9 mouse cellular contexts compared by ENCODE assay signal in the genomic region with DNA sequence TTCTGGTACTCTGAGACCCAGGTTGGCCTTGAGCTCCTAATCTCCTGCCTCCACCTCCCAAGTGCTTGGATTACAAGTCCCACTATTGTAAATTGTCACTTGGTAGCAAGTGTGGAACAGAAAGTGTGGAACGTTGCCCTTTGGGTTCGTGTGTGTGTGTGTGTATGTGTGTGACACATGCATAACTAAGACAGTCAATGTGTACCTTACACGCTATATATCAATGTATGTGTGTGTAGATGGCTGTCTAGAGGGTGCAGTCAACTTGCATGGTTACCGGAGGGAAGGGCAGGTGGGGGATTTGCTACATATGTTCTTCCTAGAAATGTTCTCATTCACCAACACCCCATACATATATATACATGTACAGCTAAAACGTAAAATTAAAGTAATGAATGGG. TPM values are rescaled to one million over a fixed set of nuclear protein-coding genes. Genes with fewer than 3 reads are reported as not detected.
DNase-seq lines count a peak whose midpoint lies in the region; ATAC-seq and TF ChIP-seq lines count a peak whose summit lies in the region.
"Had no signal": no experiment of that assay in that cellular context is flagged by ENCODE, and none has a peak within 500 bp of the region (broad histone marks: within the 10 kb centered on the region; RNA-seq: fewer than 3 reads in every experiment).

No protein-coding gene starts in this region.

- TF ChIP-seq POLR2A in thymus, adult 2 months (IDR thresholded peaks at IDR 0.05; ENCODE audit: control insufficient read depth, extremely low read depth, insufficient read depth, low read length, poor library complexity): no peak

- ATAC-seq in heart, postnatal 0 days (ENCODE audit: insufficient read depth, low read depth): no peak
- ATAC-seq in embryonic facial prominence, embryonic 11.5 days (replicated peaks; ENCODE audit: insufficient number of reproducible peaks, low FRiP score, low TSS enrichment, low read depth): peak; percentile 24; the same call in 1 of the 2 replicates
- ATAC-seq in hindbrain, embryonic 14.5 days (ENCODE audit: low FRiP score): peak; percentile 37; the same call in 1 of the 2 replicates
- ATAC-seq in midbrain, embryonic 12.5 days (ENCODE audit: low FRiP score, low read depth): peak; percentile 58

- peak overlapping the region; percentile 95 for H3K4me2 ChIP-seq in heart, postnatal 0 days (ENCODE audit: low read depth, low read length)
- H3K4me2 ChIP-seq in embryonic facial prominence, embryonic 11.5 days (ENCODE audit: low read depth, low read length): no peak overlapping the region
- peak overlapping the region; percentile 69 for H3K4me2 ChIP-seq in hindbrain, embryonic 14.5 days (replicated peaks)
- H3K4me2 ChIP-seq in midbrain, embryonic 12.5 days (replicated peaks): peak overlapping the region; percentile 72

- H3K4me3 ChIP-seq in heart, postnatal 0 days (ENCODE audit: low read depth, low read length): peak overlapping the region; percentile 62
- H3K4me3 ChIP-seq in embryonic facial prominence, embryonic 11.5 days (ENCODE audit: low read depth, low read length): peak overlapping the region; percentile 60
- peak overlapping the region; percentile 56 for H3K4me3 ChIP-seq in hindbrain, embryonic 14.5 days (replicated peaks; ENCODE audit: low read length)
- H3K4me3 ChIP-seq in midbrain, embryonic 12.5 days: peak overlapping the region; percentile 65; the same call in 1 of the 2 replicates
- H3K4me3 ChIP-seq in thymus, adult 2 months (ENCODE audit: control insufficient read depth, insufficient read depth, low read length): no peak overlapping the region

- no peak for TF ChIP-seq CTCF in heart, postnatal 0 days (IDR thresholded peaks at IDR 0.05; ENCODE audit: low read depth)
- TF ChIP-seq CTCF in thymus, adult 2 months (IDR thresholded peaks at IDR 0.05; ENCODE audit: borderline replicate concordance, control insufficient read depth, extremely low read depth, insufficient read depth, low read length, poor library complexity): no peak

- no peak overlapping the region for H3K27ac ChIP-seq in heart, postnatal 0 days (ENCODE audit: low read depth)
- H3K27ac ChIP-seq in embryonic facial prominence, embryonic 11.5 days (replicated peaks; ENCODE audit: low read depth, low read length): no peak overlapping the region
- no peak overlapping the region for H3K27ac ChIP-seq in hindbrain, embryonic 14.5 days
- H3K27ac ChIP-seq in midbrain, embryonic 12.5 days (replicated peaks): peak overlapping the region; percentile 62; the same call in 1 of the 2 replicates
- no peak overlapping the region for H3K27ac ChIP-seq in thymus, adult 2 months (ENCODE audit: control insufficient read depth, insufficient read depth, low read length)

- 70% methylated on average over 5 of the region's 5 CpGs for WGBS in heart, postnatal 0 days
- 71% methylated on average over 5 of the region's 5 CpGs for WGBS in embryonic facial prominence, embryonic 11.5 days
- 70% methylated on average over 5 of the region's 5 CpGs for WGBS in hindbrain, embryonic 14.5 days
- 77% methylated on average over 5 of the region's 5 CpGs for WGBS in midbrain, embryonic 12.5 days
- 69% methylated on average over 5 of the region's 5 CpGs for WGBS in thymus, adult 2 months

- intact Hi-C loops in heart, postnatal 36 days (cut with DNase I): loop anchor here (5.0 kb wide), 1 partner anchor 138 kb away; a partner anchor contains a TSS
- intact Hi-C loops in left cerebral cortex, postnatal 36 days (cut with DNase I): no loop called here

- 0 out of 2 replicates have a peak, but pooled peaks cover 5% of the 10 kb centered on the region for H3K27me3 ChIP-seq in heart, postnatal 0 days (ENCODE audit: control insufficient read depth, insufficient read depth, low read length)
- H3K27me3 ChIP-seq in embryonic facial prominence, embryonic 11.5 days (ENCODE audit: control insufficient read depth, insufficient read depth, low read length): no peaks in the 10 kb centered on the region
- no peaks in the 10 kb centered on the region for H3K27me3 ChIP-seq in hindbrain, embryonic 14.5 days (ENCODE audit: control insufficient read depth, insufficient read depth, low read length)
- H3K27me3 ChIP-seq in midbrain, embryonic 12.5 days: peaks cover 4% of the 10 kb centered on the region; the same call in 1 of the 2 replicates
- peaks cover 6% of the 10 kb centered on the region; the same call in 1 of the 2 replicates for H3K27me3 ChIP-seq in thymus, adult 2 months (ENCODE audit: control insufficient read depth, insufficient read depth, low read length)

- peaks cover 7% of the 10 kb centered on the region; the same call in 1 of the 2 replicates for H3K9me3 ChIP-seq in heart, postnatal 0 days (replicated peaks; ENCODE audit: control insufficient read depth, low read length)
- H3K9me3 ChIP-seq in embryonic facial prominence, embryonic 11.5 days (replicated peaks; ENCODE audit: control insufficient read depth, low read length): no peaks in the 10 kb centered on the region
- H3K9me3 ChIP-seq in hindbrain, embryonic 14.5 days (ENCODE audit: control insufficient read depth, low read length): 0 out of 2 replicates have a peak, but pooled peaks cover 3% of the 10 kb centered on the region
- H3K9me3 ChIP-seq in midbrain, embryonic 12.5 days: 0 out of 2 replicates have a peak, but pooled peaks cover 6% of the 10 kb centered on the region
- H3K9me3 ChIP-seq: G1E had no signal

- peak overlapping the region; percentile 64; the same call in 1 of the 2 replicates for H3K9ac ChIP-seq in heart, postnatal 0 days (replicated peaks; ENCODE audit: low read depth, low read length)
- H3K9ac ChIP-seq in embryonic facial prominence, embryonic 11.5 days (replicated peaks; ENCODE audit: low read length): no peak overlapping the region
- peak overlapping the region; percentile 71 for H3K9ac ChIP-seq in hindbrain, embryonic 14.5 days
- H3K9ac ChIP-seq in midbrain, embryonic 12.5 days (replicated peaks): peak overlapping the region; percentile 77

- H3K4me1 ChIP-seq in heart, postnatal 0 days (ENCODE audit: control insufficient read depth, insufficient read depth): peaks cover 2% of the 10 kb centered on the region; the same call in 1 of the 2 replicates
- H3K4me1 ChIP-seq in embryonic facial prominence, embryonic 11.5 days (ENCODE audit: control insufficient read depth, insufficient read depth, low read length): no peaks in the 10 kb centered on the region
- peaks cover 3% of the 10 kb centered on the region; the same call in 1 of the 2 replicates for H3K4me1 ChIP-seq in hindbrain, embryonic 14.5 days (replicated peaks; ENCODE audit: control insufficient read depth, insufficient read depth, low read length)
- H3K4me1 ChIP-seq in midbrain, embryonic 12.5 days: peaks cover 18% of the 10 kb centered on the region
- H3K4me1 ChIP-seq in thymus, adult 2 months (replicated peaks; ENCODE audit: control insufficient read depth, insufficient read depth, low read length): 0 out of 2 replicates have a peak, but pooled peaks cover 4% of the 10 kb centered on the region

- no peak for DNase-seq in heart, postnatal 0 days (ENCODE audit: low spot score)
- no peak for DNase-seq in heart, postnatal 36 days
- no peak for DNase-seq in embryonic facial prominence, embryonic 11.5 days (ENCODE audit: low spot score)
- no peak for DNase-seq in hindbrain, embryonic 14.5 days (ENCODE audit: low spot score)
- no peak for DNase-seq in right cerebral cortex, postnatal 25 days
- no peak for DNase-seq in thymus, adult 2 months
- no peak for DNase-seq in left cerebral cortex, postnatal 36 days (ENCODE audit: low spot score in 2 of 2)

- no peaks in the 10 kb centered on the region for H3K36me3 ChIP-seq in heart, postnatal 0 days (replicated peaks; ENCODE audit: control insufficient read depth, insufficient read depth, low read length)
- H3K36me3 ChIP-seq in embryonic facial prominence, embryonic 11.5 days (replicated peaks; ENCODE audit: control insufficient read depth, insufficient read depth, low read depth, low read length): no peaks in the 10 kb centered on the region
- no peaks in the 10 kb centered on the region for H3K36me3 ChIP-seq in hindbrain, embryonic 14.5 days (replicated peaks; ENCODE audit: control insufficient read depth, insufficient read depth)
- peaks cover 8% of the 10 kb centered on the region; the same call in 1 of the 2 replicates for H3K36me3 ChIP-seq in midbrain, embryonic 12.5 days
- no peaks in the 10 kb centered on the region for H3K36me3 ChIP-seq in thymus, adult 2 months (ENCODE audit: control insufficient read depth, insufficient read depth, low read length)
- H3K36me3 ChIP-seq: G1E had no signal

- no peak for TF ChIP-seq EP300 in heart, postnatal 0 days (IDR thresholded peaks at IDR 0.05; ENCODE audit: low read depth)

RNA-seq across cellular contexts. Expression of a gene that starts 0.4 kb away (rescaled TPM):
- total RNA-seq in heart, postnatal 0 days (2014; rRNA removed; ENCODE audit: low replicate concordance): 3.6 and 6.0 TPM in 2 replicates
- polyA plus RNA-seq in heart, postnatal 0 days (2015; fragmentation: Nextera tagmentation; extraction: Ambion mirVana): 2.7 and 3.2 TPM in 2 replicates
- 1 to 10 TPM; 6.2 to 7.1 TPM for total RNA-seq in heart, postnatal 36 days (2021)
- polyA plus RNA-seq in embryonic facial prominence, embryonic 11.5 days (2014; fragmentation: Nextera tagmentation; extraction: Ambion mirVana): 5.9 and 7.3 TPM in 2 replicates
- 7.5 and 8.6 TPM in 2 replicates for polyA plus RNA-seq in hindbrain, embryonic 14.5 days (2014; fragmentation: Nextera tagmentation; extraction: Ambion mirVana)
- polyA plus RNA-seq in midbrain, embryonic 12.5 days (2016; fragmentation: Nextera tagmentation; extraction: Ambion mirVana): 9.1 and 10.4 TPM in 2 replicates
- polyA plus RNA-seq in thymus, adult 2 months (2012; rRNA removed): 0.18 and 0.26 TPM in 2 replicates
- 10 to 100 TPM; 15.2 to 19.5 TPM for total RNA-seq in left cerebral cortex, postnatal 36 days (2021)
- total RNA-seq: G1E had no signal
- polyA plus RNA-seq: G1E had no signal

RNA-seq across cellular contexts. Expression of a gene that starts 12.2 kb away (rescaled TPM):
- total RNA-seq in heart, postnatal 0 days (2014; rRNA removed; ENCODE audit: low replicate concordance): not detected in 2 replicates
- 0.14 and 0.34 TPM in 2 replicates for polyA plus RNA-seq in heart, postnatal 0 days (2015; fragmentation: Nextera tagmentation; extraction: Ambion mirVana)
- total RNA-seq in heart, postnatal 36 days (2021): under 1 TPM; 0.19 to 0.22 TPM
- 0.15 TPM in 1 of 2 replicates, not detected in the other for polyA plus RNA-seq in embryonic facial prominence, embryonic 11.5 days (2014; fragmentation: Nextera tagmentation; extraction: Ambion mirVana)
- 0.20 and 0.47 TPM in 2 replicates for polyA plus RNA-seq in hindbrain, embryonic 14.5 days (2014; fragmentation: Nextera tagmentation; extraction: Ambion mirVana)
- 0.21 and 0.23 TPM in 2 replicates for polyA plus RNA-seq in midbrain, embryonic 12.5 days (2016; fragmentation: Nextera tagmentation; extraction: Ambion mirVana)
- polyA plus RNA-seq in thymus, adult 2 months (2012; rRNA removed): 0.42 and 0.50 TPM in 2 replicates
- total RNA-seq in left cerebral cortex, postnatal 36 days (2021): under 1 TPM; 0.15 to 0.50 TPM
- polyA plus RNA-seq: G1E had no signal

RNA-seq across cellular contexts. Expression of a gene that starts 51.8 kb away (rescaled TPM):
- total RNA-seq in heart, postnatal 0 days (2014; rRNA removed; ENCODE audit: low replicate concordance): 81.4 and 83.7 TPM in 2 replicates
- polyA plus RNA-seq in heart, postnatal 0 days (2015; fragmentation: Nextera tagmentation; extraction: Ambion mirVana): 249 and 267 TPM in 2 replicates
- 100 to 1,000 TPM; 112 to 113 TPM for total RNA-seq in heart, postnatal 36 days (2021)
- polyA plus RNA-seq in embryonic facial prominence, embryonic 11.5 days (2014; fragmentation: Nextera tagmentation; extraction: Ambion mirVana): 107 and 110 TPM in 2 replicates
- 102 and 113 TPM in 2 replicates for polyA plus RNA-seq in hindbrain, embryonic 14.5 days (2014; fragmentation: Nextera tagmentation; extraction: Ambion mirVana)
- 86.3 and 91.5 TPM in 2 replicates for polyA plus RNA-seq in midbrain, embryonic 12.5 days (2016; fragmentation: Nextera tagmentation; extraction: Ambion mirVana)
- polyA plus RNA-seq in thymus, adult 2 months (2012; rRNA removed): 34.6 and 38.1 TPM in 2 replicates
- total RNA-seq in left cerebral cortex, postnatal 36 days (2021): 10 to 100 TPM; 30.8 to 37.6 TPM
